Comparison of ENCODE assay signal across 29 mouse cellular contexts in the genomic region with DNA sequence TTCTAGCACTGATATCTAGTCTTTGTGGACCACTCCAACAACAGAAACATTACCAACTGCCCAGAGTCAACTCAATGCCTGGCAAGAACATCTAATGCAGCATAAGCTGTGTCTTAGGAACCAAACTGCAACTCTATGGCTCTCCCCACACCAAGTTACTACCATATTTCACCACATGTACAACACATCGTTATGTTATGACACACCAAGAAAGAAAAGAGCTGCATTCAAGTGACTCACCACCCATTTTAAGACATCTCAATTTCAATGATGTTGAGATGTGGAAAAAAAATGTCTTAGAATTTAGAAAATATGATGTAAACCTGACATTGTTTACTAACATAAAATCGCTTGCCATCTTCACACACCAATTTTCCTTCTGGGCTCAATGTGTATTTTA. TPM values are rescaled to one million over a fixed set of nuclear protein-coding genes. Genes with fewer than 3 reads are reported as not detected.
DNase-seq lines count a peak whose midpoint lies in the region; ATAC-seq and TF ChIP-seq lines count a peak whose summit lies in the region.
"Had no signal": no experiment of that assay in that cellular context is flagged by ENCODE, and none has a peak within 500 bp of the region (broad histone marks: within the 10 kb centered on the region; RNA-seq: fewer than 3 reads in every experiment).

No protein-coding gene starts in this region.

- H3K27ac ChIP-seq in gastrocnemius, adult 2 months, result peak overlapping the region; percentile 51; the same call in 1 of the 2 replicates
- H3K27ac ChIP-seq in heart, embryonic 16.5 days (ENCODE audit: low read length), result peak overlapping the region; percentile 37; the same call in 1 of the 2 replicates
- H3K27ac ChIP-seq in hindbrain, embryonic 13.5 days, result no peak overlapping the region
- H3K27ac ChIP-seq: embryonic facial prominence, embryonic 13.5 days; embryonic facial prominence, embryonic 15.5 days; forebrain, embryonic 10.5 days; forebrain, embryonic 12.5 days had no signal

- no peak for ATAC-seq in heart, embryonic 16.5 days (replicated peaks; ENCODE audit: extremely low read depth, insufficient read depth, low FRiP score)
- ATAC-seq in hindbrain, embryonic 13.5 days (ENCODE audit: low FRiP score), result no peak
- ATAC-seq: CD4-positive, CD25-positive, alpha-beta regulatory T cell, adult 4 months; forebrain, embryonic 14.5 days; forebrain, embryonic 16.5 days had no signal

- no peak overlapping the region for H3K4me3 ChIP-seq in gastrocnemius, adult 2 months
- no peak overlapping the region for H3K4me3 ChIP-seq in heart, embryonic 16.5 days (ENCODE audit: low read length)
- no peak overlapping the region for H3K4me3 ChIP-seq in hindbrain, embryonic 13.5 days
- H3K4me3 ChIP-seq: embryonic facial prominence, embryonic 13.5 days; embryonic facial prominence, embryonic 15.5 days; erythroblast, embryonic 14.5 days; forebrain, embryonic 10.5 days; forebrain, embryonic 12.5 days had no signal

- peaks cover 16% of the 10 kb centered on the region for H3K4me1 ChIP-seq in heart, embryonic 16.5 days (ENCODE audit: control insufficient read depth, insufficient read depth, low read length)
- no peaks in the 10 kb centered on the region for H3K4me1 ChIP-seq in hindbrain, embryonic 13.5 days (replicated peaks)
- H3K4me1 ChIP-seq: embryonic facial prominence, embryonic 13.5 days; forebrain, embryonic 10.5 days; forebrain, embryonic 12.5 days had no signal

- 87% methylated on average over 2 of the region's 2 CpGs for WGBS in heart, embryonic 16.5 days
- WGBS in hindbrain, embryonic 13.5 days, result 92% methylated on average over 2 of the region's 2 CpGs

- H3K27me3 ChIP-seq in heart, embryonic 16.5 days (ENCODE audit: control insufficient read depth, insufficient read depth, low read length), result no peaks in the 10 kb centered on the region
- H3K27me3 ChIP-seq in hindbrain, embryonic 13.5 days, result no peaks in the 10 kb centered on the region
- H3K27me3 ChIP-seq: CH12.LX; embryonic facial prominence, embryonic 13.5 days; embryonic facial prominence, embryonic 15.5 days; forebrain, embryonic 12.5 days had no signal

- no peak for DNase-seq in gastrocnemius, adult 2 months
- no peak for DNase-seq in gastrocnemius, postnatal 36 days
- DNase-seq in heart, adult 9 months (ENCODE audit: low spot score in 2 of 2), result no peak
- DNase-seq in 3T3-L1 (ENCODE audit: low read depth, low spot score) (peak; percentile 58), NIH3T3 (ENCODE audit: low read depth) (peak; percentile 57)
- no peak for DNase-seq in right cerebral cortex, postnatal 36 days (ENCODE audit: low spot score in 2 of 2)
- DNase-seq: adrenal gland, adult 2 months; adrenal gland, postnatal 10 days; adrenal gland, postnatal 25 days; B cell, adult 2 months; cerebellum, adult 11 months; cerebellum, adult 18-20 months; cerebellum, adult 8-10 months; cerebellum, adult 9-11 months; cerebellum, postnatal 14 days; cerebellum, postnatal 36 days; embryo, embryonic 11 days had no signal

- no peak for TF ChIP-seq CTCF in gastrocnemius, adult 2 months (IDR thresholded peaks at IDR 0.05)

- intact Hi-C loops in gastrocnemius, adult 2 months (cut with DNase I), result loop anchor here (10.0 kb wide), 1 partner anchor 48 kb away; no protein-coding TSS in a partner anchor
- intact Hi-C loops in gastrocnemius, postnatal 36 days (cut with DNase I), result loop anchor here (5.0 kb wide), 1 partner anchor 55 kb away; no protein-coding TSS in a partner anchor

- no peak overlapping the region for H3K4me2 ChIP-seq in heart, embryonic 16.5 days (ENCODE audit: low read depth, low read length)
- H3K4me2 ChIP-seq in hindbrain, embryonic 13.5 days, result no peak overlapping the region
- H3K4me2 ChIP-seq: embryonic facial prominence, embryonic 13.5 days; embryonic facial prominence, embryonic 15.5 days; forebrain, embryonic 12.5 days had no signal

- no peak overlapping the region for H3K9ac ChIP-seq in heart, embryonic 16.5 days (ENCODE audit: low read length)
- no peak overlapping the region for H3K9ac ChIP-seq in hindbrain, embryonic 13.5 days
- H3K9ac ChIP-seq: embryonic facial prominence, embryonic 13.5 days; embryonic facial prominence, embryonic 15.5 days; forebrain, embryonic 12.5 days had no signal

- H3K9me3 ChIP-seq in heart, embryonic 16.5 days (replicated peaks; ENCODE audit: control insufficient read depth, low read length), result no peaks in the 10 kb centered on the region
- H3K9me3 ChIP-seq in hindbrain, embryonic 13.5 days, result no peaks in the 10 kb centered on the region
- H3K9me3 ChIP-seq: embryonic facial prominence, embryonic 13.5 days; embryonic facial prominence, embryonic 15.5 days; forebrain, embryonic 10.5 days; forebrain, embryonic 12.5 days; G1E had no signal

- H3K36me3 ChIP-seq in heart, embryonic 16.5 days (ENCODE audit: control insufficient read depth, insufficient read depth), result peaks cover 29% of the 10 kb centered on the region
- H3K36me3 ChIP-seq in hindbrain, embryonic 13.5 days, result peaks cover 57% of the 10 kb centered on the region

RNA-seq across cellular contexts. Expression of a gene that starts 22.0 kb away (rescaled TPM):
- 10 to 100 TPM; 39.6 to 81.2 TPM for total RNA-seq in gastrocnemius, adult 2 months (2021)
- 10 to 100 TPM; 50.4 to 51.2 TPM for total RNA-seq in gastrocnemius, postnatal 36 days (2021)
- polyA plus RNA-seq in heart, embryonic 16.5 days (2015; fragmentation: Nextera tagmentation; extraction: Ambion mirVana), result 43.3 and 45.9 TPM in 2 replicates
- polyA plus RNA-seq in hindbrain, embryonic 13.5 days (2015; fragmentation: Nextera tagmentation; extraction: Ambion mirVana), result 58.1 and 61.0 TPM in 2 replicates

Comparison
In these comparisons a context has a peak if more than half of its experiments do, and no peak if none do; other contexts are left out.
1. DNase-seq: peak in 3T3-L1 (single experiment) and NIH3T3 (single experiment); none in gastrocnemius, adult 2 months (single experiment), gastrocnemius, postnatal 36 days (0 of 2), heart, adult 9 months (0 of 2) and right cerebral cortex, postnatal 36 days (0 of 2).